Mouse (Mus musculus): ENCODE measurements around the gene Hoxc5. TPM values are rescaled to one million over a fixed set of nuclear protein-coding genes. Genes with fewer than 3 reads are reported as not detected.
A peak's percentile ranks its signal among the peaks of the same experiment; 100 is the strongest.

Hoxc5 gene
- polyA plus RNA-seq, 1 experiment = 1.6 TPM

- TF ChIP-seq MYOG (IDR thresholded peaks at IDR 0.05; ENCODE audit: control insufficient read depth, extremely low read depth, insufficient read length) (no peak), CEBPB (IDR thresholded peaks at IDR 0.05; ENCODE audit: low read depth) (no peak), FOSL1 (IDR thresholded peaks at IDR 0.05; ENCODE audit: insufficient read depth, low read length, poor library complexity, severe bottlenecking) (no peak), CTCF (IDR thresholded peaks at IDR 0.05; ENCODE audit: control insufficient read depth, insufficient read depth, insufficient read length) (no peak), USF1 (IDR thresholded peaks at IDR 0.05; ENCODE audit: low read depth) (no peak), MYOD1 (IDR thresholded peaks at IDR 0.05; ENCODE audit: control insufficient read depth, insufficient read length, low read depth) (no peak), MAX (IDR thresholded peaks at IDR 0.05) (no peak)
- no peaks in the 10 kb centered on the region for H3K79me3 ChIP-seq (ENCODE audit: low read depth)
- H3ac ChIP-seq (ENCODE audit: control insufficient read depth, insufficient read length, low read depth) = no peak overlapping the region
- H3K4me3 ChIP-seq (ENCODE audit: insufficient read depth, poor library complexity, severe bottlenecking) = no peak overlapping the region
- no peaks in the 10 kb centered on the region for H3K27me3 ChIP-seq (ENCODE audit: control insufficient read depth, insufficient read depth, insufficient read length)
- H3K36me3 ChIP-seq (ENCODE audit: control insufficient read depth, insufficient read depth) = no peaks in the 10 kb centered on the region
- H3K79me2 ChIP-seq (ENCODE audit: control insufficient read depth, insufficient read depth) = no peaks in the 10 kb centered on the region
These were observed 64.9 kb downstream of the Hoxc5 start for GRCm38 (mm10) chr15:103032167-103032566.

- no peaks in the 10 kb centered on the region for H3K79me3 ChIP-seq (ENCODE audit: low read depth)
- no peak overlapping the region for H3K4me3 ChIP-seq (ENCODE audit: insufficient read depth, poor library complexity, severe bottlenecking)
- H3ac ChIP-seq (ENCODE audit: control insufficient read depth, insufficient read length, low read depth) = no peak overlapping the region
- TF ChIP-seq MYOG (IDR thresholded peaks at IDR 0.05; ENCODE audit: control insufficient read depth, extremely low read depth, insufficient read length) (no peak), MAX (IDR thresholded peaks at IDR 0.05) (no peak), FOSL1 (IDR thresholded peaks at IDR 0.05; ENCODE audit: insufficient read depth, low read length, poor library complexity, severe bottlenecking) (no peak), CEBPB (IDR thresholded peaks at IDR 0.05; ENCODE audit: low read depth) (no peak), MYOD1 (IDR thresholded peaks at IDR 0.05; ENCODE audit: control insufficient read depth, insufficient read length, low read depth) (no peak), USF1 (IDR thresholded peaks at IDR 0.05; ENCODE audit: low read depth) (no peak), CTCF (IDR thresholded peaks at IDR 0.05; ENCODE audit: control insufficient read depth, insufficient read depth, insufficient read length) (no peak)
- H3K79me2 ChIP-seq (ENCODE audit: control insufficient read depth, insufficient read depth) = no peaks in the 10 kb centered on the region
- no peaks in the 10 kb centered on the region for H3K27me3 ChIP-seq (ENCODE audit: control insufficient read depth, insufficient read depth, insufficient read length)
- H3K36me3 ChIP-seq (ENCODE audit: control insufficient read depth, insufficient read depth) = no peaks in the 10 kb centered on the region
These were observed 65.7 kb downstream of the Hoxc5 start for GRCm38 (mm10) chr15:103032646-103033575.

- Histone ChIP-seq H3ac (ENCODE audit: control insufficient read depth, insufficient read length, low read depth) (peak overlapping the region; percentile 91), H3K79me3 (ENCODE audit: low read depth) (no peaks in the 10 kb centered on the region), H3K4me3 (ENCODE audit: insufficient read depth, poor library complexity, severe bottlenecking) (no peak overlapping the region), H3K36me3 (ENCODE audit: control insufficient read depth, insufficient read depth) (no peaks in the 10 kb centered on the region), H3K79me2 (ENCODE audit: control insufficient read depth, insufficient read depth) (no peaks in the 10 kb centered on the region), H3K27me3 (ENCODE audit: control insufficient read depth, insufficient read depth, insufficient read length) (no peaks in the 10 kb centered on the region)
- TF ChIP-seq MYOG (IDR thresholded peaks at IDR 0.05; ENCODE audit: control insufficient read depth, extremely low read depth, insufficient read length) = no peak
- no peak for TF ChIP-seq FOSL1 (IDR thresholded peaks at IDR 0.05; ENCODE audit: insufficient read depth, low read length, poor library complexity, severe bottlenecking)
- no peak for TF ChIP-seq CEBPB (IDR thresholded peaks at IDR 0.05; ENCODE audit: low read depth)
- no peak for TF ChIP-seq MAX (IDR thresholded peaks at IDR 0.05)
- TF ChIP-seq USF1 (IDR thresholded peaks at IDR 0.05; ENCODE audit: low read depth) = peak; percentile 80
- TF ChIP-seq MYOD1 (IDR thresholded peaks at IDR 0.05; ENCODE audit: control insufficient read depth, insufficient read length, low read depth) = no peak
- TF ChIP-seq CTCF (IDR thresholded peaks at IDR 0.05; ENCODE audit: control insufficient read depth, insufficient read depth, insufficient read length) = no peak
These were observed 67.0 kb downstream of the Hoxc5 start for GRCm38 (mm10) chr15:103034043-103034806.

GRCm38 (mm10) chr15:103034807-103035547 lies 67.7 kb downstream of the Hoxc5 start:
- no peaks in the 10 kb centered on the region for H3K27me3 ChIP-seq (ENCODE audit: control insufficient read depth, insufficient read depth, insufficient read length)

GRCm38 (mm10) chr15:103035548-103035881 lies 68.3 kb downstream of the Hoxc5 start:
- TF ChIP-seq CTCF (IDR thresholded peaks at IDR 0.05; ENCODE audit: control insufficient read depth, insufficient read depth, insufficient read length) (no peak), MAX (IDR thresholded peaks at IDR 0.05) (no peak), USF1 (IDR thresholded peaks at IDR 0.05; ENCODE audit: low read depth) (no peak), FOSL1 (IDR thresholded peaks at IDR 0.05; ENCODE audit: insufficient read depth, low read length, poor library complexity, severe bottlenecking) (no peak), CEBPB (IDR thresholded peaks at IDR 0.05; ENCODE audit: low read depth) (no peak), MYOG (IDR thresholded peaks at IDR 0.05; ENCODE audit: control insufficient read depth, extremely low read depth, insufficient read length) (no peak), MYOD1 (IDR thresholded peaks at IDR 0.05; ENCODE audit: control insufficient read depth, insufficient read length, low read depth) (no peak)
- H3K36me3 ChIP-seq (ENCODE audit: control insufficient read depth, insufficient read depth) = no peaks in the 10 kb centered on the region
- no peak overlapping the region for H3ac ChIP-seq (ENCODE audit: control insufficient read depth, insufficient read length, low read depth)
- H3K4me3 ChIP-seq (ENCODE audit: insufficient read depth, poor library complexity, severe bottlenecking) = no peak overlapping the region
- no peaks in the 10 kb centered on the region for H3K79me2 ChIP-seq (ENCODE audit: control insufficient read depth, insufficient read depth)
- no peaks in the 10 kb centered on the region for H3K79me3 ChIP-seq (ENCODE audit: low read depth)
- no peaks in the 10 kb centered on the region for H3K27me3 ChIP-seq (ENCODE audit: control insufficient read depth, insufficient read depth, insufficient read length)

More at GRCm38 (mm10) chr15:103034807-103035547, 67.7 kb downstream of the Hoxc5 start:
- Histone ChIP-seq H3K4me3 (ENCODE audit: insufficient read depth, poor library complexity, severe bottlenecking) (no peak overlapping the region), H3K79me3 (ENCODE audit: low read depth) (no peaks in the 10 kb centered on the region), H3ac (ENCODE audit: control insufficient read depth, insufficient read length, low read depth) (peak overlapping the region; percentile 91), H3K79me2 (ENCODE audit: control insufficient read depth, insufficient read depth) (no peaks in the 10 kb centered on the region), H3K36me3 (ENCODE audit: control insufficient read depth, insufficient read depth) (no peaks in the 10 kb centered on the region)
- no peak for TF ChIP-seq CEBPB (IDR thresholded peaks at IDR 0.05; ENCODE audit: low read depth)
- TF ChIP-seq MYOD1 (IDR thresholded peaks at IDR 0.05; ENCODE audit: control insufficient read depth, insufficient read length, low read depth) = no peak
- no peak for TF ChIP-seq CTCF (IDR thresholded peaks at IDR 0.05; ENCODE audit: control insufficient read depth, insufficient read depth, insufficient read length)
- TF ChIP-seq FOSL1 (IDR thresholded peaks at IDR 0.05; ENCODE audit: insufficient read depth, low read length, poor library complexity, severe bottlenecking) = no peak
- no peak for TF ChIP-seq USF1 (IDR thresholded peaks at IDR 0.05; ENCODE audit: low read depth)
- TF ChIP-seq MYOG (IDR thresholded peaks at IDR 0.05; ENCODE audit: control insufficient read depth, extremely low read depth, insufficient read length) = no peak
- no peak for TF ChIP-seq MAX (IDR thresholded peaks at IDR 0.05)

All from C2C12 (cell line).